Mouse (Mus musculus) ES-E14 (cell line): ENCODE measurements at regions not wholly inside any gene's neighbourhood (a gene's known extent, or its start where the extent isn't known, plus 50 kb on each side); places are given as distances from the start of the nearest gene placed in this dataset.

Source experiments
- DNase-seq: peaks from one replicate; pipeline ENCODE4 v3.0.0-alpha.2; 2013; ENCODE audit warnings: low read depth, low spot score
- H3K27ac ChIP-seq: 2 replicates; pipeline ENCODE4 v1.5.1; 2012; ENCODE audit warnings: low read depth, mild to moderate bottlenecking, low read length, moderate library complexity, mixed read lengths; ENCODE audit not compliant: poor library complexity, insufficient read depth, severe bottlenecking
- H3K36me3 ChIP-seq: 2 replicates; pipeline ENCODE4 v1.6.1; 2012; ENCODE audit warnings: mild to moderate bottlenecking, low read length, moderate library complexity, mixed read lengths; ENCODE audit not compliant: control insufficient read depth, poor library complexity, insufficient read depth, severe bottlenecking
- H3K4me1 ChIP-seq, 2 experiments: fragments of 150-350 bp in 1 of 2; sonication (generic) in 1 of 2; 2 replicates each; pipeline ENCODE4 v1.6.1; 2012; ENCODE audit warnings: low read length in 2 of 2, mild to moderate bottlenecking in 1 of 2, mixed read lengths in 1 of 2; ENCODE audit not compliant: control insufficient read depth in 2 of 2, insufficient read depth in 2 of 2, poor library complexity in 1 of 2
- H3K4me3 ChIP-seq, 2 experiments: fragments of 150-350 bp in 1 of 2; sonication (generic) in 1 of 2; 2 replicates each; pipeline ENCODE4 v1.5.1; 2012; ENCODE audit warnings: low read length in 2 of 2, low read depth in 1 of 2, mild to moderate bottlenecking in 1 of 2, mixed read lengths in 1 of 2; ENCODE audit not compliant: insufficient read depth in 1 of 2, poor library complexity in 1 of 2, severe bottlenecking in 1 of 2
- H3K9ac ChIP-seq: 2 replicates; pipeline ENCODE4 v1.6.1; 2012; ENCODE audit warnings: low read depth, mild to moderate bottlenecking, low read length, mixed read lengths; ENCODE audit not compliant: poor library complexity, insufficient read depth, severe bottlenecking
- H3K9me3 ChIP-seq: fragments of 150-350 bp; sonication (generic); 2 replicates; pipeline ENCODE4 v1.6.1; 2012; ENCODE audit warnings: low read depth, mild to moderate bottlenecking, low read length; ENCODE audit not compliant: control insufficient read depth, insufficient read depth
- CHD2 ChIP-seq: IDR thresholded peaks from 2 replicates; pipeline ENCODE4 v1.6.1; 2014; ENCODE audit warnings: mild to moderate bottlenecking, low read depth, low read length, inconsistent platforms
- HCFC1 ChIP-seq: IDR thresholded peaks from 2 replicates; pipeline ENCODE4 v1.6.1; 2012; ENCODE audit warnings: low read length, inconsistent platforms, borderline replicate concordance; ENCODE audit not compliant: insufficient read depth
- MAFK ChIP-seq: IDR thresholded peaks from 2 replicates; pipeline ENCODE4 v1.6.1; 2014; ENCODE audit warnings: mild to moderate bottlenecking, low read depth, low read length, inconsistent platforms; ENCODE audit not compliant: insufficient read depth
- ZC3H11A ChIP-seq: IDR thresholded peaks from 2 replicates; pipeline ENCODE4 v1.6.1; 2012; ENCODE audit warnings: low read depth, mild to moderate bottlenecking, inconsistent platforms, low read length, borderline replicate concordance
- ZNF384 ChIP-seq: IDR thresholded peaks from 2 replicates; pipeline ENCODE4 v1.6.1; 2012; ENCODE audit warnings: low read depth, low read length, inconsistent platforms
- in situ Hi-C, 2 experiments: fragments of 600-800 bp; cut with MboI; formaldehyde crosslinking; loops; one replicate each; pipeline ENCODE4 v1.15.1; 2025; ENCODE audit warnings: low sequenced_read_pairs in 2 of 2, inconsistent platforms in 1 of 2; ENCODE audit not compliant: unreplicated experiment in 2 of 2

DNA sequence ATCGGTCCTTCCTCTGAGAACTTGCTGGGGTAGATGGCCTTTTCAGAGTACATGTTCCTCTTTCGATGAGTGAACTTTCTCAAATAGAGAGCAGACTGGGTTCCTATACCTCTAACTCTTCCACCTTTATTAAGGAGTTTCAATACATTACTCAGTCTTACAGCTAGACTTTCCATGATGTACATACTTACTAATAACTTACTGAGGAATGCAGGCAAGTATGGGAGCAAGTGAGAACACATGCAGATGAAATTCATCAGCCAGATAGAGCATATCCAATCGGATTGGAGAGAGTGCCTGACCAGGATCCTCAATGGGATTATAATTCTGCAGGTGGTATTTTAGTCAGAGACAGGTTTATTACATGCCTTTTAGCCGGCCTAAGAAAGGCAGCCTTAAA, 292.2 kb upstream of the Large1 start:
- in situ Hi-C loops = no loop called here
- TF ChIP-seq MAFK (no peak), ZC3H11A (no peak), CHD2 (no peak), ZNF384 (no peak), HCFC1 (no peak)
- no peak overlapping the region for H3K4me3 ChIP-seq
- H3K9ac ChIP-seq = no peak overlapping the region
- no peaks in the 10 kb centered on the region for H3K9me3 ChIP-seq
- H3K36me3 ChIP-seq = no peaks in the 10 kb centered on the region
- H3K4me1 ChIP-seq = no peaks in the 10 kb centered on the region
- no peak for DNase-seq
- H3K27ac ChIP-seq = no peak overlapping the region

DNA sequence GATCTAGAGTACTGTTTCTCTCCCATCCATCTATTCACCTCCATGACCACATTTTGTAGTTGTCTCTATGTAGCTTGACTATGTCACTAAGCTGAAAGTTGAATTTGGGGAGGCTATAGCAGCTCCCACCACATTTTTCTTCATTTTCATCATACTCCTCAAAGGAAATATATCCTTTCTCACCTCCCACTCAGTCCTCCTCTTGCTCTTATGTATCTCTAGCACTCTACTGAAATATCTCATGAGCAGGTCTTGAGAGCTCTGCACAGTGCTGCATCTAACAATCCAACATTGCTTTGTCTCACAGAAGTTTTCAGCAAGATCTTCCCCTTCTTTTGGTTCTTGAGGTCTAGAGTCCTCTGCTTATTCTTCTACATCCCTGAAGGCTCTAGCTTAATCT, 273.5 kb upstream of the Large1 start:
- Histone ChIP-seq H3K4me1 (no peaks in the 10 kb centered on the region), H3K4me3 (no peak overlapping the region), H3K27ac (no peak overlapping the region), H3K36me3 (no peaks in the 10 kb centered on the region), H3K9me3 (no peaks in the 10 kb centered on the region), H3K9ac (no peak overlapping the region)
- no peak for TF ChIP-seq ZC3H11A
- TF ChIP-seq CHD2 = no peak
- TF ChIP-seq HCFC1 = no peak
- TF ChIP-seq ZNF384 = no peak
- no peak for TF ChIP-seq MAFK
- DNase-seq = no peak
- in situ Hi-C loops = no loop called here

DNA sequence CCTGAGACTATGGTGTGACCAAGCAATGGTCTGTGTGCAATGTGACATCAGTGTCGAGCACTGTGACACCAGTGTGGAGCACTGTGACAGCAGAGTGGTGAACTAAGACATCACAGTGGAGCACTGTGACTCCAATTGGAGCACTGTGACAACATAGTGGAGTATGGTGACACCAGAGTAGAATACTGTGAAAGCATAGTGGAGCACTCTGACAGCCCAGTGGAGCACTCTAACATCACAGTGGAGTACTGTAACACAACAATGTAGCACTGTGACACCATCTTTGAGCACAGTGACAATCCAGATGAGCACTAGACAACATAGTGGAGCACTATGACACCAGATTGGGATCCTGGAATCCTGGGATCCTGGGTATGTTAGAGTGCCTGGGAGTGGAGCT, 265.6 kb upstream of the Large1 start:
- no peaks in the 10 kb centered on the region for H3K9me3 ChIP-seq
- no peak overlapping the region for H3K4me3 ChIP-seq
- H3K36me3 ChIP-seq = no peaks in the 10 kb centered on the region
- no peak overlapping the region for H3K27ac ChIP-seq
- in situ Hi-C loops = no loop called here
- DNase-seq = peak; percentile 12
- no peak overlapping the region for H3K9ac ChIP-seq
- no peaks in the 10 kb centered on the region for H3K4me1 ChIP-seq
- TF ChIP-seq MAFK (no peak), ZC3H11A (no peak), HCFC1 (no peak), CHD2 (no peak), ZNF384 (no peak)

DNA sequence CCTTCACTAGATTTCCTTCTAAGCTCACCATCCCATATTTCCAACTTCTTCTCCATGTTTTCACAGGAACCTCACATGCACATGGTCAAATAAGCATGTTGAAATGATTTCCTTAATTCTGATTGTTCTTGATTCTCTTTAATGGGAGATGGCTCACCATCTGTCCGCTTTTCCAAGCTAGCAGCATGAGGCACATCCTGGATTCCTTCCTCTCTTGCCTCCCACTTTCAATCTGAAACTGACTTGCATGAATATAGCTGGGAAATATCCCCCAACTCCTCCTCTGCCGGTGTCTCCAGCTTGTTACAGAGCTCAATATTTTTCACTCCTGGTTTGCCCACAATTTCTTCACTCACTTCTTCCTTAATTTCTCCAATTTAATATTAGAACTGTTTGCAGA, 261.3 kb upstream of the Large1 start:
- Histone ChIP-seq H3K4me3 (no peak overlapping the region), H3K36me3 (no peaks in the 10 kb centered on the region), H3K4me1 (no peaks in the 10 kb centered on the region), H3K27ac (no peak overlapping the region), H3K9ac (no peak overlapping the region), H3K9me3 (no peaks in the 10 kb centered on the region)
- in situ Hi-C loops = no loop called here
- TF ChIP-seq MAFK = no peak
- TF ChIP-seq HCFC1 = no peak
- TF ChIP-seq ZNF384 = no peak
- no peak for TF ChIP-seq CHD2
- no peak for TF ChIP-seq ZC3H11A
- DNase-seq = no peak

DNA sequence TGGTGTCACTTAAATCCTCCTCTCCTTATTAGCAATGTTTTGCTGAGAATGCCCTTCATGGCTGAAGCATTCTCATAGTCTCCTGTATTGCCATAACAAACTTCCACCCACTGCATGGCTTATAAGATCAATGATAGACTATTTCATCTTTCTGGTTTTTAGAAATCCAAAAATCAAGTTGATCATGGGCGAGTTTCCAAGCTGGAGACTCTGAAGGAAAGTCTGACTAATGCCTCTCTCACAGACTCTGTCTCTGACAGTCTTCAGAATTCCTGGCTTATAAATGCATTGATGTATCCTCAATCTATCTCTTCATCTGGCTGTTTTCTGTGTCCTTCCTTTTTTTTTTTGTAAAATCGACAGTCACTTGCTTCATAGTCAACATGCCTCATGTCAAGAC, 260.8 kb upstream of the Large1 start:
- TF ChIP-seq HCFC1 = no peak
- no peak for TF ChIP-seq ZC3H11A
- no peak for TF ChIP-seq MAFK
- no peak for TF ChIP-seq ZNF384
- TF ChIP-seq CHD2 = no peak
- Histone ChIP-seq H3K9me3 (no peaks in the 10 kb centered on the region), H3K4me3 (no peak overlapping the region), H3K27ac (no peak overlapping the region), H3K9ac (no peak overlapping the region), H3K4me1 (no peaks in the 10 kb centered on the region), H3K36me3 (no peaks in the 10 kb centered on the region)
- in situ Hi-C loops = no loop called here
- DNase-seq = no peak
